In the genomic region with DNA sequence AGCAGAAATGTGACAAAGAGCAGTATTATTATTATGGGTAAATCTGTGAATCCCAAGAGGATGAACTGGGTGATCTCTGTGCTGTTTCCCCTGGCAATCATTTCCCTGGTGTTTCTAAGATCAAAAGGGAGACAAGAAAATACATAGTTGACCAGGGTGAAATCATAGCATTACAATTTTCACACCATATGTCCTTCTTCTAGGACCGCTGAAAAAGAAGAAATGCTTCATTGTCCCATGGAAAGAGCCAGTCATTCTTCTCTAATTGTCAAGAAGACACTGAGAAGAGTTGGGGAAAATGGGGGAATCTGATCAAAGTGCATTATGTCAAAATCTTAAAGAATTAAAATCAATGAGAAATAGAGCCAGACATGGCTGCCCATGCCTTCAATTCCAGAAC, we compare ENCODE assay signal across 16 mouse cellular contexts.
DNase-seq lines count a peak whose midpoint lies in the region.
"Had no signal": no experiment of that assay in that cellular context is flagged by ENCODE, and none has a peak within 500 bp of the region (broad histone marks: within the 10 kb centered on the region; RNA-seq: fewer than 3 reads in every experiment).

Gene Olfr262 (minus strand): TSS at position 101 of the 400 bp plus-strand sequence.

- DNase-seq in 3T3-L1 (ENCODE audit: low read depth, low spot score), result peak; percentile 0
- DNase-seq in adipocyte (ENCODE audit: low spot score), result peak; percentile 1
- DNase-seq in urinary bladder, postnatal 14 days (ENCODE audit: low spot score), result no peak
- no peak for DNase-seq in right cerebral cortex, adult 2 months (ENCODE audit: low spot score in 2 of 2)
- DNase-seq: adrenal gland, adult 2 months; adrenal gland, adult 8-10 months; adrenal gland, postnatal 10 days; adrenal gland, postnatal 14 days; adrenal gland, postnatal 25 days; adrenal gland, postnatal 36 days; B cell, adult 2 months; cerebellum, adult 11 months; cerebellum, adult 11-12 months; cerebellum, adult 18-20 months; cerebellum, adult 2 months; cerebellum, adult 8-10 months had no signal

Comparison
In these comparisons a context has a peak if more than half of its experiments do, and no peak if none do; other contexts are left out.
1. DNase-seq: peak in 3T3-L1 (single experiment) and adipocyte (single experiment); none in urinary bladder, postnatal 14 days (single experiment) and right cerebral cortex, adult 2 months (0 of 2).